In the genomic region with DNA sequence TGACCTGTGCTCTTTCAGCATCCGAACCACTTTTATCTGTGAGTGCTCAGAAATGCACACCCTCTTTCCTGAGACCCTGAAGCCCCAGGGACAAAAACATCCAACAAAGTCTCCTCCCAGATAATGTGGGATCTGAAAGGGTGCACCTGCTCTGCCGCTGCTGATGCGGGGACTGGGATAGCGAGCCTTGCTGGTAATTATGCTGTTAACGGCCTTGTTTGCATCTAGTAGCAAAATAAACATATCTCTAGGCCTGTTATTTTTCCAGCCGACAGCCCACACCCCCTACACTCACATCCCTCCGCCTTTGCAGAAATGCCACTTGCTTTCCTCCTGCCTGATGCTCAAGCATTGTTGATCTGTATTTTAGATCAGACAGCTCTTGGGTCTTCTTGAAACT, we compare ENCODE assay signal across 26 mouse cellular contexts.
"Had no signal": no experiment of that assay in that cellular context is flagged by ENCODE, and none has a peak within 500 bp of the region (broad histone marks: within the 10 kb centered on the region; RNA-seq: fewer than 3 reads in every experiment).

No protein-coding gene starts in this region.

- H3K36me3 ChIP-seq: heart, embryonic 12.5 days; hindbrain, embryonic 12.5 days; intestine, embryonic 15.5 days; liver, embryonic 12.5 days had no signal

- H3K27me3 ChIP-seq: heart, embryonic 12.5 days; hindbrain, embryonic 12.5 days; intestine, embryonic 15.5 days; limb, embryonic 13.5 days; limb, embryonic 15.5 days; liver, embryonic 12.5 days had no signal

- H3K9ac ChIP-seq: heart, embryonic 12.5 days; hindbrain, embryonic 12.5 days; hindbrain, embryonic 14.5 days; intestine, embryonic 15.5 days; limb, embryonic 13.5 days; limb, embryonic 15.5 days; liver, embryonic 12.5 days; liver, embryonic 14.5 days had no signal

- H3K4me3 ChIP-seq: heart, embryonic 10.5 days; heart, embryonic 12.5 days; hindbrain, embryonic 10.5 days; hindbrain, embryonic 12.5 days; intestine, embryonic 15.5 days; layer of hippocampus, adult 2 months; limb, embryonic 13.5 days; limb, embryonic 15.5 days; liver, embryonic 12.5 days had no signal

- H3K4me2 ChIP-seq: heart, embryonic 12.5 days; hindbrain, embryonic 12.5 days; hindbrain, embryonic 14.5 days; intestine, embryonic 15.5 days; limb, embryonic 13.5 days; limb, embryonic 15.5 days; liver, embryonic 12.5 days had no signal

- H3K4me1 ChIP-seq: heart, embryonic 10.5 days; heart, embryonic 12.5 days; intestine, embryonic 15.5 days; limb, embryonic 13.5 days; limb, embryonic 15.5 days; liver, embryonic 12.5 days had no signal

- DNase-seq: gastrocnemius, postnatal 14 days; gastrocnemius, postnatal 36 days; heart, adult 18-20 months; heart, postnatal 10 days; heart, postnatal 4 days; kidney, adult 18-20 months; kidney, adult 8-10 months; kidney, postnatal 10 days; kidney, postnatal 25 days; kidney, postnatal 4 days; layer of hippocampus, postnatal 36 days; left cerebral cortex, postnatal 4 days had no signal

- ATAC-seq: hindbrain, embryonic 16.5 days; inflammation-experienced regulatory T-cells, adult 6 months; intestine, embryonic 15.5 days; intestine, postnatal 0 days; liver, embryonic 12.5 days had no signal

- H3K9me3 ChIP-seq: heart, embryonic 10.5 days; heart, embryonic 12.5 days; hindbrain, embryonic 10.5 days; hindbrain, embryonic 12.5 days; intestine, embryonic 15.5 days; limb, embryonic 13.5 days; limb, embryonic 15.5 days; liver, embryonic 12.5 days had no signal

- H3K27ac ChIP-seq: heart, embryonic 10.5 days; hindbrain, embryonic 10.5 days; hindbrain, embryonic 12.5 days; hindbrain, embryonic 14.5 days; intestine, embryonic 15.5 days; layer of hippocampus, adult 2 months; limb, embryonic 13.5 days; limb, embryonic 15.5 days; liver, embryonic 12.5 days; liver, embryonic 14.5 days had no signal
